Mouse (Mus musculus): ENCODE data around the gene Bmp6.

Gene Bmp6

DNA sequence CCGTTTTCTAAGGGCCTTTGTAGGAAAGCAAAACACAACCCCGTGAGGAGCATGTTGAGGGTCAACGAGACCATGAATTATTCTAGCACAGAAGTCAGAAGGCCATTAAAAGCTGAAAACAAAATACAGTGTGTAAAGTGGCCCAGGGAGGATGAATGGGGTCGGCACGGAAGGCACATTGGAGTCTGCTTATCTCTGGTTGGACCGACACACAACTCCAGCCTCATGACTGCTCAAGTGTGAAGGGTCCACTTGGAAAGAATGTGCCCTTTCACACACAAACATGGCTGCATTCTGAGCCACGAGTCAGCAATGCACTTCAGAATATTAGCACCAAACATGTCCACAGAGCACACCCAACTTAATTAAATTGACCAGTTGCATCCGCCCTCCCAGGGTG lies 84.8 kb downstream of the Bmp6 start:
- no peak for DNase-seq (ENCODE audit: low spot score in 2 of 2)

DNA sequence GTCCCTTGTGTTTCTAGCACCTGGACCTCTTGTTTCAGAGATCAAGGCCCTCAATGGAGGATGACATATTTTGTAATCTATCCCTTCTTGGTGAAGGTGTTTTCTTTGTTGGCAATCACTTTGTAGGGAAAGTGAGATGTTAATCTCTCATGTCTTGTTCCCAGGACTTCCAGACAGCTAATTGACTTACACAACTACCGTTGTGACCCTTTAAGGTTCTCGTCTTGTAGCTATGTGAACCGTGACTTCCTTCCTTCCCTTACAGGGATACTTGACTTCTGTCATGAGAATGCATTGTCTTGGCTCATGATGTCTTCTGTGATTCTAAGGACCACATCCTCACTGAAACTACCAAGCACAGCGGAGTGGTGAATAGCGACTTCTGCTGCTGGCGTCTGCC lies 85.2 kb downstream of the Bmp6 start:
- DNase-seq (ENCODE audit: low spot score in 2 of 2): no peak

DNA sequence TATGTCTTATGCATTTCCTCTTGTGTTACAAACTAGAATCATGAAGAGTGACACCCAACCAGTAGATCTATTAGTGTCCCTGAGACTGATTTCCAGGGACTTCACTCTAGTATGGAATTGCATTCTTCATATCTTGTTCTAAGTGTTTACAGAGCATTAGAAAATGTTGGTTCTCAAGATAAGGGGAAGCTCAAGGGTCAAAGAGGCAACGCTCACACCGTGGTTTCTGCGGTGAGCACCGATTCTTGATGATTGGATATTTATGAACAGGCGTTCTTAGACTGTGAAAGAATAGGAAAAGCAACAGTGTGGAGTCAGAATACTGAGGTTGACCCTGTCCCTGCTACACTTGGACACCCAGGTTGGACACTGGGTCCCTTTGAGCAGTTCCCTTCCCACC lies 89.9 kb downstream of the Bmp6 start:
- DNase-seq (ENCODE audit: low spot score in 2 of 2): no peak

GRCm38 (mm10) chr13:38437930-38438329 lies 93.0 kb downstream of the Bmp6 start:
- no peak for DNase-seq (ENCODE audit: low spot score in 2 of 2)

DNA sequence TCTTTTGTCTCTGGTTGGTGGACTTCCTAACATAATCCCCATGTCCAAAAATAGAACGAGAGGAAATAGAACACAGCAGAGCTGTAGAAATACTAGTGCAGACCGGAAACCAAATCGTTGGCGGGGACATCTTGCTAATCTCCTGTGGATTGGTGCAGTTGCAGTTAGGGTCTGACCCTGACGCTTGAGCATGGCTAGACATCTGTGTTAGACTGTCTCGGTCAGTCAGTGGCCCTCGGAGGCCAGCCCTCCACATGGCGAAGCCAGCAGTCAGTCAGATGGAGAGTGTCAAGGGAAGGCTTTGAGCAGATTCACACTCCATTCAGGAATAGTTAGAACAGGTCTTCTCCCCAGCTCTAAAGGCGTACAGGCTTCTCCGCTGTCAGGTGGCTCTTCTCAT lies 95.3 kb downstream of the Bmp6 start:
- DNase-seq (ENCODE audit: low spot score in 2 of 2): no peak

- no peak for DNase-seq (ENCODE audit: low spot score in 2 of 2)
Observed at GRCm38 (mm10) chr13:38448516-38449015, 103.7 kb downstream of the Bmp6 start.

DNA sequence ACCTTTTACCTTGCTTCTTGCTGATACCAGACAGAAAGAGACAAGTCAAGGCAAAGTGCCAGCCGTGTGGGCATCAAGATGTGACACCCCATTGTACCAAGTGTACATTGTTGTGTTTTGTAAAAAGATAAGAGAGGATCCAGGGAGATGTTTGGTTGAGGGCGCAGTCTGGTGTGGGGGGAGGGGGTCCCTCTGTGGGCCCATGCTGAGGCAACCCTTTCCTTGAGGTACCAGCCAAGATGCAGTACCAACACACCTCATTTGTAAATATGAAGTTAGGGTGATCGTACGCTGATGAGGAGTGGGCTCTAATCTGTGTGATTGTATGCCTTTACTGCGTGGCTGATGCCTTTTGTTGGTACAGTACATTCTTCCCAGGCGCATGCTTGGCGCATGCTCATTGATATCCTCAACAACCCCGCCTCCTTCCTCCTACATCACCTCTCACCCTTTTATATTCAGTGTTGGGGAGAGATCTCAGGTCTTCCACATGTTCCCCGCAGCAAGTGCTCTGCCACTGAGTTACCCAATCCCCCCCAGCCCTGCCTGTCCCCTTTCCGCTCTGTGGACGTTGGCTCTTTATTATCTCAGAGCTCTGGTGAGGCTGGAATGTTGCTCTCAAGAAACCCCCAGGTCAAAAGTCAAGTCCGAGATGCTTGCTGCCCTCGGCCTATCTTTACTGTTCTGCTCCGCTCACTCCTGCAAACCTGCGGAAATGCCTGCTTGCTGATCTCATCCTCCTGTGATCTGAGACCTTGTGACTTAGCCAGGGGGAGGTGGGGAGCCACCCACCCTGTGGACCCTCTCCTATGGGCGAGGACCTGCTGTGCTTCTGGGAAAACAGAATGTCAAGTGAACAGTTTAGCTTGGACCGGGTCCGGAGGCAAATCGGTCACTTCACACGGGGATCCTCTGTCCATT lies 105.4 kb downstream of the Bmp6 start:
- DNase-seq (ENCODE audit: low spot score in 2 of 2): no peak

DNA sequence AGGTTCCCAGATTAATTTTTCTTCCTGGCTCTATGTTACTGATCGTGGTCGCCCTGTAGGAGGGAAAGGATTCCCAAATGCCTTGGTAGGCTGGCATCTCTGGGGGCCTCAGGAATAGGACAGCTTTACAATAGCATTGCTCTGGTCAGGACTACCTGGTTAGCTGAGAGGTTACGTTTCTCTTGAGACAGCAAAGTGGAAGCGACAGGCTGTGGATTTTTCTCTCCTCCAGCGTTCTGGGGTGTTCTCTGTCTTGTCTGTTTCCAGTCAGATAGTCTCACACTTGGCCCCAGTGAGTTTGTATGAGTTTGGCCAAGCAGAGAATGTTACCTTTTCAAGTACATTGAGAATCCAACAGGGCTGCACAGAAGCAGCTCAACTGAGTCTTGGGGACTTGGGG lies 106.5 kb downstream of the Bmp6 start:
- DNase-seq (ENCODE audit: low spot score in 2 of 2): no peak

DNA sequence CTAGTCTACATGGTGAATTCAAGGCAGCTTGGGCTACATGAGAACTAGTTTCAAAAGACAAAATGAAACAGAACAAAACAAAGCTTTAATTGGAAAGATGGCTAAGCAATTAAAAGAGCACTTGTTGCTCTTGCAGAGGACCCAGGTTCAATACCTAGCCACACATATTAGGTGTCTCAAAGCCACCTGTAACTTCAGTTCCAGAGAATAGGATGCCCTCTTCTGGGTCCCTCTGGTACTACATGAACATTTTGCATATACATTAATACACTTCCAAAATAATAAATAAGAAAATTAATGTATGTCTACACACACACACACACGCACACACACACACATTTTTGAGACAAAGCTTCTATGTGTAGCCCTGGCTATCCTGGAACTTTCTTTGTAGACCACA lies 118.5 kb downstream of the Bmp6 start:
- no peak for DNase-seq (ENCODE audit: low spot score in 2 of 2)

DNA sequence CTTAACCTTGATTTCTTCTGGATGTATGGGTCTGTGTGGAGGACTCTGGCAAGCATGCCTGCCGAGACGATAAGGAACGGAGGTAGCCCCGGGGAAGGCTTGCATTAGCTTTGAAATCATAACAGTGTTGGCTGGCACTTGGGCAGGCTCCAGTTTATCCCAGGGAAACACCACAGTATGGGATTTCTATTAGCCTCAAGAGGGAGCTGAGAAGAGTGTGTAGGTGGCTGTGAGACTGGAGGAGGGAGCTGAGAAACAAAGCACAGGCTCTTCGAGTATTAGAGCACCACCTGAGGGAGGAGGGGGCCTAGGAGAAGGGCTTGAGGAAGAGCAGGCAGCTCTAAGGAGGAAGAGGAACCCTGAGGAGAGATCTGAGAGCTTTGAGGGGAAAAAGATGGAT lies 126.0 kb downstream of the Bmp6 start:
- no peak for DNase-seq (ENCODE audit: low spot score in 2 of 2)

DNA sequence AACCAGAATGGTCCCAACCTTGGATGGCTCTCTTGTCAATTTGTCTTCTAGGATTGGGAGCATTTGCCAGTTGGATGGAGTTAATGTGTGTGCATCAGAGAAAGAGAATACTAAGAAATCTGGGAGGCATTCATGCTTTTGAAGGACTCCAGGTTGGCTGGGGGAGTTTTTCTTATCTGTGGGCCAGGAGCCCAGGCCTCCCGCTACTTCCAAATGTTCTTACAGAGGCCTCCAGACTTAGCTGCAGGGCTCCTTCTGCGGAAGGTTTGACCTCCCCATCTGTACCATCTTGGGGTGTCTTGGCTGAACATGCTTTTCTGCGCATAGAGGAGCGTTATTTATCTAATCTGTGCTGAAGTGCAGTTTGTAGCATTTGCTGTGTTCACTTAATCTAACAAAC lies 127.7 kb downstream of the Bmp6 start:
- no peak for DNase-seq (ENCODE audit: low spot score in 2 of 2)

DNA sequence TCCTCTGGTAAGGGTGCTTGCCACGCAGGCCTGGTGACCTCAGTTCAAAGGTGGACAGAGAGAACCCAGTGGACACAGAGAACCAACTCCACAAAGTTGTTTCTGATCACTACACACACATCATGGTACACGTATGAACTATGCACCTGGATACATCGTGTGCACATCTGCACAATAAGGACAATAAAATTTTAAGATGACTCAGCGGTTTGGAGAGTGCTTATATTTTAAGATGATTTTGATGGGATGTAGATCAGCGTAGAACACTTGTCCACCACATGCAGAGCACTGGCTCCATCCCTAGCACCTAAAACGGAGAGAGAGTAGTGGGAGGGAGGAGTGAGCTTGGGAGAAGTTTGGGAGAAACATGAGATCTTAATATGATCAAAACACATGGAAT lies 128.6 kb downstream of the Bmp6 start:
- no peak for DNase-seq (ENCODE audit: low spot score in 2 of 2)

GRCm38 (mm10) chr13:38476936-38477335 lies 132.0 kb downstream of the Bmp6 start:
- no peak for DNase-seq (ENCODE audit: low spot score in 2 of 2)

GRCm38 (mm10) chr13:38481021-38481420 lies 136.1 kb downstream of the Bmp6 start:
- DNase-seq (ENCODE audit: low spot score in 2 of 2): no peak

DNA sequence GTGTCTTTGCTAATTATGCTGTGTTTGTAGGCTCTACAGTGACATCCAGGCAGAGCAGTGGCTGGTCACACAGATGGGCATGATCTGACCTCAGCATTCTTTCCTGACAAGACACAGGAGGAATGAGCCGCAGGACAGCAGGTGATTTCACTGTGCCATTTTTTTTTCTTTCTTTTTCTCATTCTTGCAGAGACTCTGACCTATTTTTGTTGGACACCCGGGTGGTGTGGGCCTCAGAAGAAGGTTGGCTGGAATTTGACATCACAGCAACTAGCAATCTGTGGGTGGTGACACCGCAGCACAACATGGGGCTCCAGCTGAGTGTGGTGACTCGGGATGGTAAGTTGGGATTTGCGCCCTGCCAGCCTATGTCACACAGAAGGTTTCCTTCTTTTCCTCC lies 139.8 kb downstream of the Bmp6 start:
- DNase-seq (ENCODE audit: low spot score in 2 of 2): no peak

- DNase-seq (ENCODE audit: low spot score in 2 of 2): no peak
Observed at GRCm38 (mm10) chr13:38486767-38487166, 141.9 kb downstream of the Bmp6 start.

DNA sequence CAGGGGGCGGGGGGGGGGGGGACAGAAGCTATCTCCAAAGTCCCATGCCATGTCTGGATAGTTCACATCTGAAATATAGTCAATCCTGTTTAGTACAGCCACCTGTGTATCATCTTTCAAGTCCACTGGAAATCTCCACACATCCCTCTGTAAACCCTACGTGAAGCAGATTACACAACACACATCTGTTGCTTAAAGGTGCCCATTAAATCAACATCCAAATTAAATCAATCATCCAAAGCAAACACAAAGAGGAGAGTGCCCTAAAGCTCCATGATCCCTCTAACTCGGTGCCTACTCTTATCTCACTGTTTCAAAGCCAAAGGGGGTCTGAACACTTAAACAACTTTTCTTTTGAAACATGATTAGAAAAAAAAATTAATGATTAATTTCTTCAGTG lies 151.8 kb downstream of the Bmp6 start:
- no peak for DNase-seq (ENCODE audit: low spot score in 2 of 2)

- no peak for DNase-seq (ENCODE audit: low spot score in 2 of 2)
Observed at GRCm38 (mm10) chr13:38501314-38501713, 156.4 kb downstream of the Bmp6 start.

DNA sequence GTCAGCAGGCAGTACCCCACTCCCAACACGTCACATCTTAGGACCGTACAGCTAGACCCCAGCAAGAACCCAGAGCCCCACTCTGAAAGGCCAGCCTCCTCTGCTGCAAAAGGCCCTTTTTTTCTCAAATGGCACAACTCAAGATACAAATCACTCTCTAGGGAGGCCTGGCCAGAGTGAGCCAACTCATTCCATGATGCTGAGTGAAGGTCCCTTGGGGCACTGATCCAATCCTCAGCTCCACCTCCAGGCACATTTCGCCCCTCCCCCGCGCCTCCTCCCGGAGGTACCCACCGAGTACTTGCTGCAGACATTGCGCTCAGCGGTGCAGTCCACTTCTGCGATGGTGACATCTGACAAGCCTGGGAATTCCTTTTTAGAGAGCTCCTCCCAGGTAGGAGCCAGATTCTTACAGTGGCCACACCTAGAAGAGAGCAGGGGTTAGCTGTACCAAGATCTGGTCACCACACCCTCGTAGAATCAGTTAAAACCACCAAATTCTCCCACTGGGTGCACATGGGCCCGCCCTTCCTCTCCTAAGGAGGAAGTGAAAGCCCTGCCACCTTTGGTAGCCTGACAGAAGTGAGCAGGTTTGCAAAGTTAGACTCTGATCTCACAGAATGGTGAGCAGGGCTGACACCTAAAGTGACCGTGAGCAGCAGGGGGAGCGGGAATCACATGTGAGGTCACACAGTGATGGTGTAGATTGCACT lies 158.4 kb downstream of the Bmp6 start:
- DNase-seq (ENCODE audit: low spot score in 2 of 2): no peak

GRCm38 (mm10) chr13:38506320-38506719 lies 161.4 kb downstream of the Bmp6 start:
- DNase-seq (ENCODE audit: low spot score in 2 of 2): peak in 1 of 2 experiments; percentile 43

DNA sequence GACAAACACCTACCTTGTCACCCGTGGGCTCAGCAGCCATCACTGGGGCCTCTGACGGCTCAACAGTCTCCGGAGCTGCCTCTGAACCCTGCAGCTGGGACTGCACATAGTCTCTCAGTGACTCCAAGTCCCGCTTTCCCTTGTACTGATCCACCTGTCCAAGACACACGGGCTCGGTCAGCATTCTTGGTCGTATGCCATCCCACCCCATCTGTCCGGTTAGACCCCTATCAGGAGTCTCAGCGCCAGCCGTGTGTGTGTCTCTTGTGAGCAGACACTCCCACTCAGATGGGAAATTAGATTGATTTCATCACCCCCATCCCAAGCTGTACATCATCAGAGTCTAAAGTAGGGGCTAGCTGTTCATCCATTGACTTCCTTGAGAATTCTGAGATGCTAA lies 162.0 kb downstream of the Bmp6 start:
- no peak for DNase-seq (ENCODE audit: low spot score in 2 of 2)

DNA sequence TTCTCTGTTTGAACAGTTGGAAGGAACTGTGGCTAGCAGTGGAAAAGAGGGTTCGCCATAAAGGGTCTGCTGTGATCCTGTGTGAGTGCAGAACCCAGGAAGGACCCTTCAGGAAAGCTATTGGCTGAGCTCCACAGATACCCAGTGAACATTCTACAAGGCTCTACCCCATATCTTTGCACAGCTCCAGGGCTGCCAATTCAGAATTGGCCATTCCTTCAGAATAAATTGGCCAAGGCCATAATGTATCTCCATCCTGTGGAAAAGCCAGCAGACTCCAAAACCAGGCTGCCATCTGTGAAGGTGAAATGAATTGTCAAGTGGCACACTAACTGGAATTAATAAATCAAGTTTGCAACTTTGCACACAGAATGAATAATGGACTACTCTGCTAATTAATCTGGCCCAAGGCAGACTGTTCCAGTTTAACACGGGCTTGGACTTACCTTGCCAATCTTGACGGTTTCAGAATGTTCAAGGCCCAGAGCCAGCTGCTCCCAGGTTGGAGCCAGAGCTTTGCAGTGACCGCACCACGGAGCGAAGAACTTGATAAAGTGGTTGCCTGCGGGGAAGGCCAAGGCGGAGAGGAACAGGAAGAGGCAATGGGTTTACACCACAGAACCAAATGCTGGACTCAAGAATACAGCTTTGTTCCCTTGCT lies 164.9 kb downstream of the Bmp6 start:
- DNase-seq (ENCODE audit: low spot score in 2 of 2): no peak
